Mouse (Mus musculus) neural tube, embryonic 13.5 days (tissue): Measurements from ENCODE around the gene Lyg2. TPM values are rescaled to one million over a fixed set of nuclear protein-coding genes. Genes with fewer than 3 reads are reported as not detected.

Experiments
- polyA plus RNA-seq: library from polyadenylated mRNA; unstranded; fragments of >200 nt; fragmentation: Nextera tagmentation; extraction: Ambion mirVana; gene quantifications from 2 replicates; pipeline ENCODE4 v1.2.1, GENCODE M21; 2015

The Lyg2 gene
- polyA plus RNA-seq, 1 experiment from 2014 or later, result not detected

Other genes with a start within 250 kb of the Lyg2 start
- gene 2010300C02Rik, start 196.4 kb downstream of the Lyg2 start, polyA plus RNA-seq, result 1.2 and 1.5 TPM in 2 replicates
- gene Tsga10, start 50.1 kb downstream of the Lyg2 start, polyA plus RNA-seq, result 19.1 and 20.6 TPM in 2 replicates
- 6.9 and 8.7 TPM in 2 replicates for gene Lipt1, start 44.8 kb downstream of the Lyg2 start, polyA plus RNA-seq
- gene Mitd1, start 26.1 kb downstream of the Lyg2 start, polyA plus RNA-seq, result 16.0 and 17.1 TPM in 2 replicates
- gene Mrpl30, start 26.0 kb downstream of the Lyg2 start, polyA plus RNA-seq, result 260 and 271 TPM in 2 replicates
- not detected in 2 replicates for gene Lyg1, start 41.3 kb upstream of the Lyg2 start, polyA plus RNA-seq
- 173 and 190 TPM in 2 replicates for gene Txndc9, start 81.4 kb upstream of the Lyg2 start, polyA plus RNA-seq
- 24.1 and 26.0 TPM in 2 replicates for gene Eif5b, start 81.5 kb upstream of the Lyg2 start, polyA plus RNA-seq
- gene Rev1, start 213.3 kb upstream of the Lyg2 start, polyA plus RNA-seq, result 33.7 and 46.4 TPM in 2 replicates